Mouse (Mus musculus) gastrocnemius, postnatal 4 days (tissue): ENCODE measurements around the gene Reps2. TPM values are rescaled to one million over a fixed set of nuclear protein-coding genes. Genes with fewer than 3 reads are reported as not detected.
A peak's percentile ranks its signal among the peaks of the same experiment; 100 is the strongest.

Source experiments
- DNase-seq, 2 experiments: peaks; one replicate each; pipeline ENCODE4 v3.0.0; 2021 to 2022; ENCODE audit warnings: low spot score in 2 of 2, mixed read lengths in 2 of 2
- total RNA-seq, 2 experiments: library from RNA; stranded (reverse); gene quantifications; 2 replicates each; pipeline ENCODE4 v1.2.3; 2021

Reps2 gene
- total RNA-seq, 2 experiments from 2014 or later = 7.7 to 9.2 TPM

- no peak for DNase-seq
Measured at GRCm38 (mm10) chrX:162590145-162590790, 53.2 kb downstream of the Reps2 start.

GRCm38 (mm10) chrX:162589173-162589805 is 54.2 kb downstream of the Reps2 start:
- no peak for DNase-seq

DNA sequence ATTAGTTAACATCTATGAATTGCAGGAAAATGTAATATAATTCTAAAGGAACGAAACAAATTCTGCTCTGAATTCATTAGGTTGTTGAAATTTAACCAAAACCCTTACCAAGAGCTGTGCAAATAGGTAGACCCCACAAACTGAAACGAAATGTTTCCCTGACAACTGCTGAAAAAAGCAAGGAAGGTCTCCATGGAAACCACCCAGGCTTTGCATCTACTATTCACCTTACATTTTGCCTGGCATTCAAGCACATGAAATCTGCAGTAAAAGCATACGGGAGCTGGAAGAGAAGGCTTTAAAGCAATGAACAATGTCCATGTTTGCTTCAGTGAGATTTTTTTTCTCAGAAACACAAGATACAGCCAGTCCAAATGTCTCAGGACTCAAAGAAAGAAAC is 59.1 kb downstream of the Reps2 start:
- DNase-seq = no peak

DNA sequence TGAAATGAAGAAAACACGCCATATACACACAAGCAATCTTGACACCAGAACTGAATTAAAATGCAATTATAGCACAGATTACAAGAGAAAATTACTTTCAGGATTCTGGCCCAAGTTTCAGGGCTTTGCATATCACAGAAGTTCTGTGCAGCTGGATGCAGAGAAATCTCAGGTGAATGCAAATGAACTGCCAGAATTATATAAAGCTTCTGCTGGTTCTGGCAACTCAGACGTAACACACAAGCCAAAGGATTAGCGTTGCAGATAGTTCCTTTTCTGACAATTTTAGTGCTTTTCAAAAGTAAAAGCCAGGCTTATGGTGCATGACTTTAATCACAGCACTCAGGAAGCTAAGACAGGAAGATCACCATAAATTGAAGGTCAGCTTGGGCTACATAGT is 62.9 kb downstream of the Reps2 start:
- DNase-seq = no peak

GRCm38 (mm10) chrX:162568439-162568838 is 75.0 kb downstream of the Reps2 start:
- no peak for DNase-seq

DNA sequence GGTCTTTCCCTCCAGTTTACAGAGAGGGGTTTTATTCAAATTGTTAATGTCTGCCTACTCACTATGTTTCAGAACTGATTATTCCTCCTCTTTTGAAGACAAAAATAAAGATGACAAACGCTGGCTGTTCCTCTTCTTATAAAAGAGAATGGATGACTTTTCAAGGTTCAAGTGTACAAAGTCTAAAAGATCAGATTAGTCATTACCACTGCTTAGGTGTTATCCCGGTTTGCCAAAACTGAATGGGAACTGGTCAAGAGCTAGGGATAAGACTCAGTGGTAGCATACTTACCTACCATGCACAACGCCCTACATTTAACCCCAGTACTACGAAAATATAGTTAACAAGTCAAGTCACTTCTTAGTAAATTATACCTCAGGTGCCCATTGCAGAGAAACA is 77.9 kb downstream of the Reps2 start:
- DNase-seq = no peak

GRCm38 (mm10) chrX:162556459-162556841 is 87.0 kb downstream of the Reps2 start:
- DNase-seq = no peak

DNA sequence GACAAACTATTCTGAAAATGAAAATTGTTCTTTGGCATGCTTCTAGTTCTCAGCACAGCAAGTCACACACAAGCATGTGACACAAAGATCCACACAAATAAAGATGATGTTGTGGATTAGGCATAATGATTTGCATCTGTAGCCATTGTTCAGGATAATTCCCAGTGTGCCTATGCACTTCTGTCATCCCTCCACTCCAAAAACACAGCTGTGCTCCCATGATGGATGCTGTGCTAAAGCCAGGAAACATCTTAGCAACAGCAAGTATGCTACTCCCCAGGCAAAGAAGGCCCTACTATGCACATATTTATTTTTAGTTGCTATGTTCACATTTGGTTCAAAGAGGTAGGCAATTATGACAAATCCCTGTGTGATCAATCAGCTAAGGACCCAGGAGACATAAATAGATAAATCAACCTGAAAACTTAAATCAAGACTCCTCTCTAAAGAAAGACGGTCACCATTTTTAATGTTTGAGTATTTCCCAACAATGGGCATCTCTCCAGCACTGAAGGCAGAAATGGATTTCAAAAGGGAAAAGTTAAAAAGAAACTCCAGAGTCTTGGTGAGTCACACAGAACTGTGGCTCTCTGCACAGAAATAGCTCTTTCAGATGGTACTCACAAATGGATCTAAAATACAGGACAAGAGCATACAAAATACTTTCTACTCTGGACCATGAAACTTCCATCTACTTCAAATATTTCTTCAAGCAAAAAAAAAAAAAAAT is 87.6 kb downstream of the Reps2 start:
- DNase-seq = no peak

DNA sequence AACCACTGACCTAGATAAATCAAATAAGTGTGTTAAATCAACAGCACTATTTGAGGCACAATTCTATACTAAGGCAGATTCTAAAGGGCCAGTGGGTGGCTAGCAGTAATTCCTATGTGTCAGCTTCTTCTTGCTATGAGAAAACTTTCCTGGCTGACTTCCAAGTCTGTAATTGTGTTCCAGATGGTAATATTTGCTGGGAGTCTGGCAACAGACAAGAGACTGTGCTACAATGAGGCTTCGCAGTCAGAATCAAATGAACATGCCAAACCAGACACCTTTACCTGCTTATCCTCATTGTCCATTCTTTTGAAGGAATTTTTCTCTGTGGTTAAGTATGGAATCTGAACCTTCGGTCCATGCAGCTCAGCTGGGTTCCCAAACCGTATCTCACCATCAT is 88.9 kb downstream of the Reps2 start:
- no peak for DNase-seq

GRCm38 (mm10) chrX:162552383-162552782 is 91.1 kb downstream of the Reps2 start:
- no peak for DNase-seq

DNA sequence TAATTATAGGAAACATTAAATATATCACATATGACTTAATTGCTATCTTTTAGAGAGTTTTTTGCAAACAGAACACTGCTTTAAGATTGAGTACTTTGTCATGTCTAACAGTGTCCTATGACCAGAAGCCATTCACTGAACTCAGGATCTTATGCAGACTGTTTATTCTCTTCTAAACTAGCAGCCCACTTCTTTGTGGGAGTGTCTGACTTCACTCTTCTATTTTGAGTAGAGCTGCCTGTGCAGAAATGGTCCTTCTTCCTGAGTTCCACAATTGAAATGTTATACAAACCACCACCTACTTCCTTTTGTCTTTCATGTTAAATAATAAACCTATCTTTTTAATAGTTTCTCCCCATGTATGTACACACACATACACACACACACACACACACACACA is 98.4 kb downstream of the Reps2 start:
- no peak for DNase-seq

DNA sequence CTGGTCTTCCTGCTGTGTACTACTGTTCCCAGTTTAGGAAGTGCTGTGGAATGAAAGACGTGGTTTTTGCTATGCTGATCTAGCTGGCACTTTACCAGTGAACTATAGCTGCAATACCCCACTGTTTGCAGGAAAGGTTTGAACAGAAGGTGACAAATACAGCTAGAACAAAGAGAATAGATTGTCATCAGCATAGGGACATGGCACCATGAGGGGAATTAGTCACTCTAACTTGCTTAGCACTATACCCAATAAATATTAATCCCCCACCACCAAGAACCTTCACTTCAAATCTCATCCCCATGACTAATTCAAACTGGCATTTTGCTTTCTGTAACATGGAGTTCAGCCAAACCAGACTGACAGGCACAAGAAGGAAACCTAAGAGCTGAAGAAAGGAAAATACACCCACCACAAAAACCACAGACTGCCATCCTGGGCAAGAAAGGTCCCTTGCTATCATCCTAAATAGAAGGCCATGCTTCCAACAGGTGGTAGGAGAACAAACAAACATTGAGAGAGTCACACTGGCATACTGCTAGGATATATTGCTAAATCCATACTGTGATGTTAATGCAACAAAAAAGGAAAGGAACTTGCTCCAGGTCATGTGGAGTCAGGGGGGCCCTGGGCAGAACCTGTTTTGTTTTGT is 100.7 kb downstream of the Reps2 start:
- no peak for DNase-seq

DNA sequence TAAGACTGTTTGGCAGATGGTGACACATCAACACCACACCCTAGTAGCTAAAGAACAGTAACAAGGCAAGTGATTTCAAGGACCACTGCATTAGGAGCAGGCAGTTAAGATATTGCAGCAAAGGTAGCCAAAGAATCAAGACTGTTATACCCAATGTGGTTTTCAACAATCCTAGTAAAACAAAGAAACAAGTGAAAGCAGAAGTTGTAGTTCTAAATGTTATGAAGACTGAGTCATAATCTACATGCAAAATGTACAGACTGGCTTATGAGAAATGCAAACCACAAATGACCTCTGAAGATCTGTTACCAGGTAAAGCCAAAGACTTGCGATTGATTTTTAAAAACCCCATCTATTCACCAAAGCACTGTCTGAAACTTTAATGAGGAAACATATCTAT is 101.5 kb downstream of the Reps2 start:
- DNase-seq = no peak

GRCm38 (mm10) chrX:162531016-162531415 is 112.4 kb downstream of the Reps2 start:
- no peak for DNase-seq

- DNase-seq = peak; percentile 19 to 22
Measured at GRCm38 (mm10) chrX:162527240-162527639, 116.2 kb downstream of the Reps2 start.

GRCm38 (mm10) chrX:162521831-162522514 is 121.5 kb downstream of the Reps2 start:
- DNase-seq = peak in 1 of 2 experiments; percentile 50

- DNase-seq = no peak
Measured at GRCm38 (mm10) chrX:162521197-162521596, 122.3 kb downstream of the Reps2 start.

DNA sequence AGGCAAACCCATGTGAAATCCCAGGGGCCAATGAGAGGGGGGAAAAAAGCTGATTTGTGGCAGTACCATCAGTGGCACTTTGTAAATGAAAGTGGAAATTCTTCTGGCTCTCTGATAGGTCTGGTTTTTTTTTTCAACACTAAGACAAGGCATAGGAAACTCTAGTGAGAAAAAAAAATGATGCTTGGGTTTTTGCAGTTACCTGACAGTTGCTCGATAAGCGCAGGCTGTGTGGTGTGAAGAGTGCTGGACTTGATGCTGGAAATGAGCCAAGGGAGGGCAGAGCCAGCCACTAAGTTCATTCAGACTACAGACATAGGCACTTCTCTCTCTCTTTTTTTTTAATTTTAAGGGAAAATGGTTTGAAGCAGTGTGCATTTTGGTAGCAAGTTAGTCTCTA is 123.1 kb downstream of the Reps2 start:
- no peak for DNase-seq

GRCm38 (mm10) chrX:162510426-162510980 is 132.9 kb downstream of the Reps2 start:
- DNase-seq = no peak

DNA sequence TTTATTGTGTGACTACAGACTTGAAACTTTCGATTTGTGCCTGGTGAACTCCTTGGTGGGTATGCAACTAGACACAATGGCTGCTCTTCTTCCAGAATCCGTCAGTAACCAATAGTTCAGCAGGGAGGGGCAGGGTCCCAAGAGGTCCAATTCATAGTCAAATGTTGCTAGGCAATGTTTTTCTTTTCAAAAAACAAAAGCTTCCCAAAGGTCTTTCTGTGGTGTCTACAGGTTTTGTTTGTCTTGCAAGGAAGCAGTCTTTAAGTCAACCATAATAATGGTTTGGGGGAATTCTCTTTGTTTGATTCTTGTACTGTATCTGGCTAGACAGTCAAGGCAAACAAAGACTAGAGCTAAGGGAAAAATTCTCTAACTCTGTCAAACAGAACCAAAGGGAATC is 138.3 kb downstream of the Reps2 start:
- no peak for DNase-seq

DNA sequence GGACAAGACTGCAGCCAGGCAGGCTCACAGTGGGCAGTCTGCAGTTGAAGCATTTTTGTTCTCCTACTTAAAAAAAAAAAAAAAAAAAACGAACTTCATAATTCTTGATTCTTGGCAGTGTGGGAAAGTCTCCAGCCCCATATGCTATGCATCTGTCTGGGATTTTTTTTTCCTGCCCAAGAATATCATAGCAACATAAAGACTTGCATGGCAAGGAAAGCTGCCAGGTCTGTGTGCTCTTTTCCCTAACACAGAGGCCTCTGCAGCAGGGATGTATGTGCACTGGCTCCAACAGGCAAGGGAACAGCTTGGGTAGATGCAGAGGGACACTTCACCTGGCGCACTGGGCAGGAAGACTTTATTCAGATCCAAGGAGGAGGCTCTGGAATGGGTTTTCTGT is 140.0 kb downstream of the Reps2 start:
- DNase-seq = no peak
